24 mouse cellular contexts compared by ENCODE assay signal in the genomic region with DNA sequence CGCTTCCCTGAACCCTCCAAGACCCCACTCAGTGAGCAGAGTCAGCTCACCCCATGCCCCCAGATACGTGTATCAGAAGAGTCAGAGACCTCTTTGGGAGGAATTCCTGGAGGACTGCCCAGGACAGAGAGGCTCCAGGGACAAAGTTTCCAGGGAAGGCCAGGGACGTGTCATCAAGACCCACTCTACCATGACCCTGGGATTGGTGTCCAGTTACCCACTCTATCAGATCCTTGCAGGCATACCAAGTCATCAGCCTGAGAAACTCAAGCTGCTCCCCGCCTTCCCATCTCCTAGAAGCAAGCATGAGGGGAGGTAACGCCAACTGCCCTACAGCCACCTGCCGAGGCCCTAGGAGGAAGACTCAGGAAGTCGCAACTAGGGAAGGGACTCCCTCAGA. TPM values are rescaled to one million over a fixed set of nuclear protein-coding genes. Genes with fewer than 3 reads are reported as not detected.
DNase-seq lines count a peak whose midpoint lies in the region; ATAC-seq and TF ChIP-seq lines count a peak whose summit lies in the region.
"Had no signal": no experiment of that assay in that cellular context is flagged by ENCODE, and none has a peak within 500 bp of the region (broad histone marks: within the 10 kb centered on the region; RNA-seq: fewer than 3 reads in every experiment).

No protein-coding gene starts in this region.

- 0 out of 2 replicates have a peak, but pooled peaks cover 3% of the 10 kb centered on the region for H3K9me3 ChIP-seq in kidney, embryonic 14.5 days (ENCODE audit: control insufficient read depth, low read length)
- H3K9me3 ChIP-seq in kidney, postnatal 0 days (replicated peaks; ENCODE audit: low read length): no peaks in the 10 kb centered on the region
- H3K9me3 ChIP-seq: forebrain, embryonic 10.5 days; forebrain, embryonic 13.5 days; hindbrain, embryonic 13.5 days had no signal

- no peak overlapping the region for H3K4me2 ChIP-seq in kidney, embryonic 14.5 days (replicated peaks; ENCODE audit: low read depth, low read length)
- H3K4me2 ChIP-seq in kidney, postnatal 0 days (ENCODE audit: low read length): no peak overlapping the region
- H3K4me2 ChIP-seq: forebrain, embryonic 13.5 days; heart, embryonic 11.5 days; hindbrain, embryonic 13.5 days had no signal

- H3K4me1 ChIP-seq in kidney, embryonic 14.5 days (ENCODE audit: control insufficient read depth, insufficient read depth, low read length): peaks cover 7% of the 10 kb centered on the region; the same call in 1 of the 2 replicates
- H3K4me1 ChIP-seq in kidney, postnatal 0 days (replicated peaks; ENCODE audit: insufficient read depth, low read length): 0 out of 2 replicates have a peak, but pooled peaks cover 3% of the 10 kb centered on the region
- H3K4me1 ChIP-seq: forebrain, embryonic 13.5 days; hindbrain, embryonic 13.5 days had no signal

- DNase-seq in gastrocnemius, adult 18-20 months (ENCODE audit: low spot score): peak; percentile 23
- DNase-seq in gastrocnemius, postnatal 4 days (ENCODE audit: low spot score in 2 of 2): no peak
- DNase-seq in kidney, adult 9 months: no peak
- DNase-seq in kidney, postnatal 0 days (ENCODE audit: low spot score): peak; percentile 77
- no peak for DNase-seq in kidney, adult 11 months
- peak; percentile 41 for DNase-seq in skeletal muscle tissue, adult 2 months (ENCODE audit: low read depth, low spot score)
- DNase-seq: adrenal gland, adult 2 months; adrenal gland, postnatal 25 days; B cell, adult 2 months; cerebellum, adult 18-20 months; cerebellum, adult 9-10 months; cerebellum, postnatal 14 days; gastrocnemius, postnatal 36 days; heart, adult 11 months had no signal

- H3K27ac ChIP-seq in kidney, embryonic 14.5 days (ENCODE audit: low read depth, low read length): peak overlapping the region; percentile 56; the same call in 1 of the 2 replicates
- H3K27ac ChIP-seq in kidney, postnatal 0 days: no peak overlapping the region
- H3K27ac ChIP-seq: forebrain, embryonic 10.5 days; forebrain, embryonic 13.5 days; hindbrain, embryonic 13.5 days; hindbrain, postnatal 0 days had no signal

- H3K27me3 ChIP-seq in kidney, embryonic 14.5 days (ENCODE audit: control insufficient read depth, insufficient read depth, low read length): no peaks in the 10 kb centered on the region
- no peaks in the 10 kb centered on the region for H3K27me3 ChIP-seq in kidney, postnatal 0 days (ENCODE audit: insufficient read depth, low read length)
- H3K27me3 ChIP-seq: CH12.LX; forebrain, embryonic 13.5 days; hindbrain, embryonic 13.5 days had no signal

- no peaks in the 10 kb centered on the region for H3K36me3 ChIP-seq in kidney, embryonic 14.5 days (ENCODE audit: control insufficient read depth, insufficient read depth, low read length)
- H3K36me3 ChIP-seq in kidney, postnatal 0 days (ENCODE audit: insufficient read depth, low read length): no peaks in the 10 kb centered on the region
- H3K36me3 ChIP-seq: forebrain, embryonic 10.5 days; G1E; hindbrain, embryonic 13.5 days had no signal

- no peak overlapping the region for H3K9ac ChIP-seq in kidney, embryonic 14.5 days (ENCODE audit: low read depth, low read length)
- H3K9ac ChIP-seq in kidney, postnatal 0 days (ENCODE audit: low read depth, low read length): no peak overlapping the region
- H3K9ac ChIP-seq: forebrain, embryonic 13.5 days; hindbrain, embryonic 13.5 days had no signal

- ATAC-seq in kidney, embryonic 14.5 days (ENCODE audit: low FRiP score, low TSS enrichment): peak; percentile 84
- ATAC-seq in kidney, postnatal 0 days (replicated peaks; ENCODE audit: low FRiP score, low read depth): peak; percentile 62; the same call in 1 of the 2 replicates
- ATAC-seq: forebrain, embryonic 13.5 days; forebrain, embryonic 16.5 days; hindbrain, postnatal 0 days had no signal

- no peak overlapping the region for H3K4me3 ChIP-seq in kidney, embryonic 14.5 days (ENCODE audit: low read length)
- no peak overlapping the region for H3K4me3 ChIP-seq in kidney, postnatal 0 days (replicated peaks; ENCODE audit: low read depth, low read length)
- H3K4me3 ChIP-seq: forebrain, embryonic 10.5 days; forebrain, embryonic 13.5 days; hindbrain, embryonic 13.5 days had no signal

- no peak for TF ChIP-seq CTCF in kidney, postnatal 0 days (IDR thresholded peaks at IDR 0.05; ENCODE audit: low read depth)

- 30% methylated on average over 7 of the region's 7 CpGs for WGBS in kidney, embryonic 14.5 days
- WGBS in kidney, postnatal 0 days: 31% methylated on average over 7 of the region's 7 CpGs

RNA-seq across cellular contexts. Expression of a gene that starts 39.6 kb away (rescaled TPM):
- total RNA-seq in gastrocnemius, adult 18-20 months (2021): 10 to 100 TPM; 64.3 to 71.9 TPM
- total RNA-seq in gastrocnemius, postnatal 4 days (2021): 10 to 100 TPM; 11.8 to 13.3 TPM
- polyA plus RNA-seq in kidney, embryonic 14.5 days (2014; fragmentation: Nextera tagmentation; extraction: Ambion mirVana): 0.76 and 0.96 TPM in 2 replicates
- 0.64 and 0.82 TPM in 2 replicates for polyA plus RNA-seq in kidney, postnatal 0 days (2015; fragmentation: Nextera tagmentation; extraction: Ambion mirVana)
- total RNA-seq: hematopoietic stem cell, adult 5-6 weeks had no signal
- polyA plus RNA-seq: G1E; heart, embryonic 11.5 days had no signal

Comparison
In these comparisons a context has a peak if more than half of its experiments do, and no peak if none do; other contexts are left out.
1. DNase-seq: peak in gastrocnemius, adult 18-20 months (single experiment), kidney, postnatal 0 days (single experiment) and skeletal muscle tissue, adult 2 months (single experiment); none in gastrocnemius, postnatal 4 days (0 of 2), kidney, adult 9 months (single experiment) and kidney, adult 11 months (single experiment).
2. RNA of a gene that starts 39.6 kb away (total RNA-seq): 64.3 to 71.9 TPM in gastrocnemius, adult 18-20 months; 11.8 to 13.3 TPM in gastrocnemius, postnatal 4 days; every median in the first group is over 4 times any median in the second.